Mouse (Mus musculus): ENCODE data around the gene Tpt1. TPM values are rescaled to one million over a fixed set of nuclear protein-coding genes. Genes with fewer than 3 reads are reported as not detected.
"Not testable (repeated sequence)": the region's sequence is repeated elsewhere in the genome, so short reads cannot be mapped to it uniquely, and the experiment has no call there.

The Tpt1 gene
- polyA plus RNA-seq, 1 experiment from 2014 or later: 1,543 TPM

- no peak for ATAC-seq (replicated peaks; ENCODE audit: low FRiP score, low read depth)
- 75% methylated on average over 2 of the region's 2 CpGs for WGBS
Measured at GRCm38 (mm10) chr14:75859619-75860018, 14.7 kb downstream of the Tpt1 start.

GRCm38 (mm10) chr14:75862701-75863100, 17.8 kb downstream of the Tpt1 start:
- no peaks in the 10 kb centered on the region for H3K27me3 ChIP-seq (ENCODE audit: insufficient read depth, low read length)
- no peaks in the 10 kb centered on the region for H3K36me3 ChIP-seq (ENCODE audit: insufficient read depth, low read length)
- H3K4me1 ChIP-seq (replicated peaks; ENCODE audit: insufficient read depth, low read length): peaks cover 5% of the 10 kb centered on the region; the same call in 1 of the 2 replicates
- H3K9me3 ChIP-seq (replicated peaks; ENCODE audit: low read length): no peaks in the 10 kb centered on the region
- WGBS: 92% methylated on average over 6 of the region's 6 CpGs
- H3K27ac ChIP-seq: peak overlapping the region; percentile 84; the same call in 1 of the 2 replicates
- no peak overlapping the region for H3K4me2 ChIP-seq (ENCODE audit: low read length)
- TF ChIP-seq CTCF (IDR thresholded peaks at IDR 0.05; ENCODE audit: low read depth): no peak
- no peak for ATAC-seq (replicated peaks; ENCODE audit: low FRiP score, low read depth)
- no peak overlapping the region for H3K4me3 ChIP-seq (replicated peaks; ENCODE audit: low read depth, low read length)
- DNase-seq (ENCODE audit: low spot score): no peak
- H3K9ac ChIP-seq (ENCODE audit: low read depth, low read length): no peak overlapping the region

More at GRCm38 (mm10) chr14:75859619-75860018, 14.7 kb downstream of the Tpt1 start:
- H3K9ac ChIP-seq (ENCODE audit: low read depth, low read length): no peak overlapping the region
- H3K4me1 ChIP-seq (replicated peaks; ENCODE audit: insufficient read depth, low read length): peaks cover 5% of the 10 kb centered on the region; the same call in 1 of the 2 replicates
- H3K9me3 ChIP-seq (replicated peaks; ENCODE audit: low read length): no peaks in the 10 kb centered on the region
- 0 out of 2 replicates have a peak, but pooled peaks have one; percentile 28 for TF ChIP-seq CTCF (IDR thresholded peaks at IDR 0.05; ENCODE audit: low read depth)
- H3K27me3 ChIP-seq (ENCODE audit: insufficient read depth, low read length): no peaks in the 10 kb centered on the region
- DNase-seq (ENCODE audit: low spot score): no peak
- no peak overlapping the region for H3K4me2 ChIP-seq (ENCODE audit: low read length)
- H3K4me3 ChIP-seq (replicated peaks; ENCODE audit: low read depth, low read length): no peak overlapping the region
- H3K27ac ChIP-seq: no peak overlapping the region
- no peaks in the 10 kb centered on the region for H3K36me3 ChIP-seq (ENCODE audit: insufficient read depth, low read length)

- H3K36me3 ChIP-seq (ENCODE audit: insufficient read depth, low read length): no peaks in the 10 kb centered on the region
- H3K27ac ChIP-seq: peak overlapping the region; percentile 84
- H3K9me3 ChIP-seq (replicated peaks; ENCODE audit: low read length): no peaks in the 10 kb centered on the region
- no peak overlapping the region for H3K4me2 ChIP-seq (ENCODE audit: low read length)
- H3K27me3 ChIP-seq (ENCODE audit: insufficient read depth, low read length): no peaks in the 10 kb centered on the region
- no peak overlapping the region for H3K4me3 ChIP-seq (replicated peaks; ENCODE audit: low read depth, low read length)
- H3K4me1 ChIP-seq (replicated peaks; ENCODE audit: insufficient read depth, low read length): peaks cover 5% of the 10 kb centered on the region; the same call in 1 of the 2 replicates
- ATAC-seq (replicated peaks; ENCODE audit: low FRiP score, low read depth) (peak; percentile 95), DNase-seq (ENCODE audit: low spot score) (peak; percentile 97)
- no peak for TF ChIP-seq CTCF (IDR thresholded peaks at IDR 0.05; ENCODE audit: low read depth)
- H3K9ac ChIP-seq (ENCODE audit: low read depth, low read length): no peak overlapping the region
- 10% methylated on average over 7 of the region's 7 CpGs for WGBS
Measured at GRCm38 (mm10) chr14:75863549-75864409, 18.9 kb downstream of the Tpt1 start.

GRCm38 (mm10) chr14:75866706-75867333, 21.9 kb downstream of the Tpt1 start:
- no peak for TF ChIP-seq CTCF (IDR thresholded peaks at IDR 0.05; ENCODE audit: low read depth)

GRCm38 (mm10) chr14:75868028-75868427, 23.1 kb downstream of the Tpt1 start:
- not testable (repeated sequence) for DNase-seq (ENCODE audit: low spot score); H3K27ac ChIP-seq; H3K9ac ChIP-seq (ENCODE audit: low read depth, low read length); ATAC-seq (replicated peaks; ENCODE audit: low FRiP score, low read depth); H3K4me2 ChIP-seq (ENCODE audit: low read length); H3K27me3 ChIP-seq (ENCODE audit: insufficient read depth, low read length); H3K36me3 ChIP-seq (ENCODE audit: insufficient read depth, low read length); H3K4me1 ChIP-seq (replicated peaks; ENCODE audit: insufficient read depth, low read length); H3K9me3 ChIP-seq (replicated peaks; ENCODE audit: low read length); H3K4me3 ChIP-seq (replicated peaks; ENCODE audit: low read depth, low read length)
- 77% methylated on average over 3 of the region's 3 CpGs for WGBS

More at GRCm38 (mm10) chr14:75866706-75867333, 21.9 kb downstream of the Tpt1 start:
- no peaks in the 10 kb centered on the region for H3K36me3 ChIP-seq (ENCODE audit: insufficient read depth, low read length)
- H3K9ac ChIP-seq (ENCODE audit: low read depth, low read length): no peak overlapping the region
- DNase-seq (ENCODE audit: low spot score): no peak
- no peak overlapping the region for H3K4me2 ChIP-seq (ENCODE audit: low read length)
- peaks cover 5% of the 10 kb centered on the region; the same call in 1 of the 2 replicates for H3K4me1 ChIP-seq (replicated peaks; ENCODE audit: insufficient read depth, low read length)
- H3K9me3 ChIP-seq (replicated peaks; ENCODE audit: low read length): no peaks in the 10 kb centered on the region
- no peaks in the 10 kb centered on the region for H3K27me3 ChIP-seq (ENCODE audit: insufficient read depth, low read length)
- no peak overlapping the region for H3K27ac ChIP-seq
- no peak overlapping the region for H3K4me3 ChIP-seq (replicated peaks; ENCODE audit: low read depth, low read length)
- no peak for ATAC-seq (replicated peaks; ENCODE audit: low FRiP score, low read depth)
- 80% methylated on average over 9 of the region's 9 CpGs for WGBS

- 80% methylated on average over 14 of the region's 14 CpGs for WGBS
Measured at GRCm38 (mm10) chr14:75869769-75870363, 25.0 kb downstream of the Tpt1 start.

More at GRCm38 (mm10) chr14:75869769-75870363, 25.0 kb downstream of the Tpt1 start:
- TF ChIP-seq CTCF (IDR thresholded peaks at IDR 0.05; ENCODE audit: low read depth): no peak
- Histone ChIP-seq H3K27ac (no peak overlapping the region), H3K9ac (ENCODE audit: low read depth, low read length) (no peak overlapping the region), H3K27me3 (ENCODE audit: insufficient read depth, low read length) (no peaks in the 10 kb centered on the region), H3K36me3 (ENCODE audit: insufficient read depth, low read length) (no peaks in the 10 kb centered on the region), H3K9me3 (replicated peaks; ENCODE audit: low read length) (no peaks in the 10 kb centered on the region), H3K4me3 (replicated peaks; ENCODE audit: low read depth, low read length) (no peak overlapping the region), H3K4me1 (replicated peaks; ENCODE audit: insufficient read depth, low read length) (no peaks in the 10 kb centered on the region), H3K4me2 (ENCODE audit: low read length) (no peak overlapping the region)
- no peak for DNase-seq (ENCODE audit: low spot score)
- no peak for ATAC-seq (replicated peaks; ENCODE audit: low FRiP score, low read depth)

All from kidney, postnatal 0 days (tissue).